Mouse (Mus musculus): ENCODE measurements at regions not wholly inside any gene's neighbourhood (a gene's known extent, or its start where the extent isn't known, plus 50 kb on each side); places are given as distances from the start of the nearest gene placed in this dataset.

GRCm38 (mm10) chr13:51303112-51303511, 105.3 kb upstream of the S1pr3 start:
- no peaks in the 10 kb centered on the region; the same call in 1 of the 2 replicates for H3K4me1 ChIP-seq (ENCODE audit: control insufficient read depth, insufficient read depth, low read length)
- TF ChIP-seq POLR2A (IDR thresholded peaks at IDR 0.05; ENCODE audit: insufficient read depth, low read depth, low read length) (no peak), EP300 (IDR thresholded peaks at IDR 0.05; ENCODE audit: insufficient read depth, low read depth, low read length) (no peak), CTCF (IDR thresholded peaks at IDR 0.05) (no peak)
- no peak for DNase-seq
- H3K36me3 ChIP-seq (ENCODE audit: control insufficient read depth, insufficient read depth, low read length), result no peaks in the 10 kb centered on the region
- no peak overlapping the region for H3K9ac ChIP-seq (ENCODE audit: low read depth, low read length)
- H3K79me2 ChIP-seq (replicated peaks; ENCODE audit: control insufficient read depth, insufficient read depth, low read length), result no peaks in the 10 kb centered on the region
- WGBS, result 79% methylated on average over 3 of the region's 3 CpGs
- H3K4me3 ChIP-seq, result no peak overlapping the region
- no peaks in the 10 kb centered on the region for H3K27me3 ChIP-seq (ENCODE audit: control insufficient read depth, insufficient read depth, low read length)
- H3K27ac ChIP-seq, result no peak overlapping the region
- intact Hi-C loops (cut with DNase I), result loop anchor here (5.0 kb wide), 1 partner anchor 109 kb away; no protein-coding TSS in a partner anchor

- no peak for TF ChIP-seq CTCF (IDR thresholded peaks at IDR 0.05)
- TF ChIP-seq POLR2A (IDR thresholded peaks at IDR 0.05; ENCODE audit: insufficient read depth, low read depth, low read length), result no peak
- no peak for TF ChIP-seq EP300 (IDR thresholded peaks at IDR 0.05; ENCODE audit: insufficient read depth, low read depth, low read length)
- Histone ChIP-seq H3K27ac (no peak overlapping the region), H3K4me3 (no peak overlapping the region), H3K79me2 (replicated peaks; ENCODE audit: control insufficient read depth, insufficient read depth, low read length) (no peaks in the 10 kb centered on the region), H3K9ac (ENCODE audit: low read depth, low read length) (no peak overlapping the region), H3K36me3 (ENCODE audit: control insufficient read depth, insufficient read depth, low read length) (no peaks in the 10 kb centered on the region), H3K27me3 (ENCODE audit: control insufficient read depth, insufficient read depth, low read length) (no peaks in the 10 kb centered on the region), H3K4me1 (ENCODE audit: control insufficient read depth, insufficient read depth, low read length) (no peaks in the 10 kb centered on the region)
- no peak for DNase-seq
- intact Hi-C loops (cut with DNase I), result loop anchor here (5.0 kb wide), 2 partner anchors 43 to 108 kb away; no protein-coding TSS in a partner anchor
- WGBS, result 79% methylated on average over 4 of the region's 4 CpGs
Measured at GRCm38 (mm10) chr13:51304631-51305030, 103.8 kb upstream of the S1pr3 start.

GRCm38 (mm10) chr13:51309446-51309845, 99.0 kb upstream of the S1pr3 start:
- Histone ChIP-seq H3K79me2 (replicated peaks; ENCODE audit: control insufficient read depth, insufficient read depth, low read length) (no peaks in the 10 kb centered on the region), H3K9ac (ENCODE audit: low read depth, low read length) (no peak overlapping the region), H3K27ac (no peak overlapping the region), H3K27me3 (ENCODE audit: control insufficient read depth, insufficient read depth, low read length) (no peaks in the 10 kb centered on the region), H3K4me1 (ENCODE audit: control insufficient read depth, insufficient read depth, low read length) (peaks cover 4% of the 10 kb centered on the region; the same call in 1 of the 2 replicates), H3K36me3 (ENCODE audit: control insufficient read depth, insufficient read depth, low read length) (no peaks in the 10 kb centered on the region), H3K4me3 (no peak overlapping the region)
- intact Hi-C loops (cut with DNase I), result loop anchor here (5.0 kb wide), 1 partner anchor 38 kb away; no protein-coding TSS in a partner anchor
- no peak for DNase-seq
- no peak for TF ChIP-seq EP300 (IDR thresholded peaks at IDR 0.05; ENCODE audit: insufficient read depth, low read depth, low read length)
- no peak for TF ChIP-seq CTCF (IDR thresholded peaks at IDR 0.05)
- TF ChIP-seq POLR2A (IDR thresholded peaks at IDR 0.05; ENCODE audit: insufficient read depth, low read depth, low read length), result no peak

GRCm38 (mm10) chr13:51310041-51310440, 98.4 kb upstream of the S1pr3 start:
- Histone ChIP-seq H3K27me3 (ENCODE audit: control insufficient read depth, insufficient read depth, low read length) (no peaks in the 10 kb centered on the region), H3K79me2 (replicated peaks; ENCODE audit: control insufficient read depth, insufficient read depth, low read length) (no peaks in the 10 kb centered on the region), H3K27ac (no peak overlapping the region; the same call in 1 of the 2 replicates), H3K9ac (ENCODE audit: low read depth, low read length) (no peak overlapping the region), H3K4me1 (ENCODE audit: control insufficient read depth, insufficient read depth, low read length) (peaks cover 6% of the 10 kb centered on the region), H3K4me3 (no peak overlapping the region), H3K36me3 (ENCODE audit: control insufficient read depth, insufficient read depth, low read length) (no peaks in the 10 kb centered on the region)
- no peak for TF ChIP-seq CTCF (IDR thresholded peaks at IDR 0.05)
- no peak for TF ChIP-seq POLR2A (IDR thresholded peaks at IDR 0.05; ENCODE audit: insufficient read depth, low read depth, low read length)
- TF ChIP-seq EP300 (IDR thresholded peaks at IDR 0.05; ENCODE audit: insufficient read depth, low read depth, low read length), result no peak
- intact Hi-C loops (cut with DNase I), result no loop called here
- WGBS, result 60% methylated on average over 2 of the region's 2 CpGs
- DNase-seq, result no peak

GRCm38 (mm10) chr13:51311679-51312255, 96.7 kb upstream of the S1pr3 start:
- peak; percentile 43 to 65 for DNase-seq
- 45% methylated on average over 8 of the region's 8 CpGs for WGBS
- intact Hi-C loops (cut with DNase I), result no loop called here
- peak overlapping the region; percentile 29 for H3K27ac ChIP-seq
- H3K9ac ChIP-seq (ENCODE audit: low read depth, low read length), result no peak overlapping the region
- no peak overlapping the region for H3K4me3 ChIP-seq
- no peak for TF ChIP-seq CTCF (IDR thresholded peaks at IDR 0.05)
- no peak for TF ChIP-seq POLR2A (IDR thresholded peaks at IDR 0.05; ENCODE audit: insufficient read depth, low read depth, low read length)
- TF ChIP-seq EP300 (IDR thresholded peaks at IDR 0.05; ENCODE audit: insufficient read depth, low read depth, low read length), result no peak
- H3K27me3 ChIP-seq (ENCODE audit: control insufficient read depth, insufficient read depth, low read length), result no peaks in the 10 kb centered on the region
- H3K36me3 ChIP-seq (ENCODE audit: control insufficient read depth, insufficient read depth, low read length), result no peaks in the 10 kb centered on the region
- no peaks in the 10 kb centered on the region for H3K79me2 ChIP-seq (replicated peaks; ENCODE audit: control insufficient read depth, insufficient read depth, low read length)
- H3K4me1 ChIP-seq (ENCODE audit: control insufficient read depth, insufficient read depth, low read length), result peaks cover 6% of the 10 kb centered on the region

GRCm38 (mm10) chr13:51313129-51313850, 95.1 kb upstream of the S1pr3 start:
- no peak overlapping the region for H3K9ac ChIP-seq (ENCODE audit: low read depth, low read length)
- H3K27ac ChIP-seq, result peak overlapping the region; percentile 45
- H3K36me3 ChIP-seq (ENCODE audit: control insufficient read depth, insufficient read depth, low read length), result no peaks in the 10 kb centered on the region
- intact Hi-C loops (cut with DNase I), result no loop called here
- peak; percentile 63 to 79 for DNase-seq
- H3K27me3 ChIP-seq (ENCODE audit: control insufficient read depth, insufficient read depth, low read length), result no peaks in the 10 kb centered on the region
- 59% methylated on average over 5 of the region's 5 CpGs for WGBS
- peaks cover 6% of the 10 kb centered on the region for H3K4me1 ChIP-seq (ENCODE audit: control insufficient read depth, insufficient read depth, low read length)
- no peak for TF ChIP-seq CTCF (IDR thresholded peaks at IDR 0.05)
- no peak for TF ChIP-seq EP300 (IDR thresholded peaks at IDR 0.05; ENCODE audit: insufficient read depth, low read depth, low read length)
- no peak for TF ChIP-seq POLR2A (IDR thresholded peaks at IDR 0.05; ENCODE audit: insufficient read depth, low read depth, low read length)
- H3K4me3 ChIP-seq, result no peak overlapping the region
- no peaks in the 10 kb centered on the region for H3K79me2 ChIP-seq (replicated peaks; ENCODE audit: control insufficient read depth, insufficient read depth, low read length)

Data from heart, adult 2 months (tissue).